Mouse (Mus musculus): ENCODE measurements around the gene Retnlb.
"Not testable (repeated sequence)": the region's sequence is repeated elsewhere in the genome, so short reads cannot be mapped to it uniquely, and the experiment has no call there.

Gene Retnlb

DNA sequence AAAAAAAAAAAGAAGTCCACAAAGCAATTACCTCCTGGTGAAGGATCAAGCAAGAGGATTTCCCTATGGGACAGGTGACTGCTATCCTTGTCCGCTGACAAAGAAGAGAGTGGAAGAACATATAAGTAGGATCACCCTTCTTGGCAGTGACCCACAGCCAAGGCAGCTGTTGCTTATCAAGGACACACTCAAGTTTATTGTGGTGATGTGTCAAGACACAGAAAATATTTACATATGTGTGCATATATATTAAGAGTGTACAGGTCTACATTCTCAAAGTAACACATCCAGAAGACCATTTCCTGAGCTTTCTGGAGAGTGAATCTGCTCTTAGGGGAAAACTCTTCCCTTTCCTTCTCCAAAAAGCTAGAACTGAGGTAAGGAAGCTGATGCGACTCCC is at the start of gene Retnlb:
Retnlb (plus strand) TSS at position 162 of the 400 bp plus-strand sequence.
- no peak for DNase-seq (ENCODE audit: low spot score in 2 of 2)

DNA sequence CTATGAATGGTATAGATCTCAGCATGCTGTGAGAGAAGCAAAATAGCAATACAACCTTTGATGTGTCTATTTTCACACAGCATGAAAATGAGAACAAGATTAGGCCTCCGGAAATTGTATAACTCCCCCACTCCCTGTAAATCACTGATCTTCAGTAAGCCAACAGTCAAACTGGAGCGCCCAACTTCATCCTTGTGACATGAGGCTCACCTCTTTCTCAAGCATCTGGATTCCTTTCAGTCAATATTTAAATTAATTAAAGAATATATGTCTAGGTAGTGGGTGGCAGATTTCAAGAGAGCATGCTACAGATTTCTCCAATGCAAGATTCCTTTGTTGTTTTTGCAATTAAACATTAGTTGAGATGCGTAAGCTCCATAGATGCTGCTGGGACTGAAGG is 47.5 kb upstream of the Retnlb start:
- DNase-seq (ENCODE audit: low spot score in 2 of 2), result no peak

DNA sequence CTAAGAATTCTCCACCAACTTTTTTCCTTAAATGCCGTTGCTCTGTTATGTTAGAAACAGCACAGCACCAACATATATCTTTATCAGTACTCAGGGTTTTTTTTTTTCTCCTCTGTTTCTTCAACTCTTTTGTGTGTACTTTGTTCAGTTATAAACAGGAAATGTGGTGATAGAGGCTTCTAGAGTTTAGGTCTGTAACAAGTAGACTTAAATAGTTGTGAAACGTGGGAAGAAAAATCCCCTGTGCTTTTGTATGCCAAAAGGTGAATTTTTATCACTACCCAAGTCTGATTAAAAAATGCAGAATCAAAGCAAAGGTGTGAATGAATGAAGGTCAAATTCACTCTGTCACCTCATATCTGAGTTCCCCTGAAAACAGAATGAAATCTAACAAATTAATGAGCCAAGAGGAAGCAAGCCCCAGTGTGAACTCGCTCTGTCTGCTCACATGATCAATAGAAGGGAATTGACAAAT is 44.6 kb upstream of the Retnlb start, which contains the start of gene Trat1:
Trat1 (minus strand) TSS at position 51 of the 475 bp plus-strand sequence.
- no peak for DNase-seq (ENCODE audit: low spot score in 2 of 2)

DNA sequence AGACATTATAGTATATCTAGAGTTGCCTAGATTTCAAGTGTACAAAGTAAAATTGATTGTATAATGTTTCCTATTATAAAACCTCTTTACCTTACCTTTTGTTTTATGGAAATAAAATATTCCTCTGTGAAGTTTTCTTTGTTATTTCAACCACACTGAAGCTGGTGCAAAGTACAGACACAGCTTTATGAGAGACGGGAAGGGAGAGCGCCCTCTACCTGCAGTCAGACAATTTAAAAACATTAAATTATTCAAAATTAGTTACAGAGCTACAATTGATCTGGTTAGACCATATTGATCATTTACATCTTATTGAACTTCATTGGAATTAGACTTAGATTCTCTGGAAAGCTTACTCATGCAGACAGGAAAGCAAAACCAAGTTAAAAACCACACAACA is 39.4 kb upstream of the Retnlb start:
- DNase-seq (ENCODE audit: low spot score in 2 of 2), result no peak

DNA sequence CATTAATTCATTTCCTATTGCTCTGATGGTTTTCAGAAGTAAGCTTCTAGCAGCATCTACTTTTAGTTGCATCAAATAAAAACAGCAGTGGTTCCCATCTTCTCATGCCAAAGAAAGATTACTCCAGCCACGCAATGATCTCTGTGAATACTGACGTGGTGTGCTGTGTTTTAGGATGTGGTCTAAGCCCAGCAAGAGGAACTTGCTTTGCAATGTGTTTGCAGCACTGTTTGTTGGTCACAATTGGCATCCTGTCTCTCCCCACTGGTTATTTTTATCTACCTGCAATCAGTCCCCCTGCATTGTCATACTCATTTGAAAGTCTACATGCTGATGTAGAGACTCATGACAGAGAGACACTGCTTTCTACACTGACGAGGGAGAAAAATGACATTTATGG is 30.4 kb upstream of the Retnlb start:
- DNase-seq (ENCODE audit: low spot score in 2 of 2), result no peak

DNA sequence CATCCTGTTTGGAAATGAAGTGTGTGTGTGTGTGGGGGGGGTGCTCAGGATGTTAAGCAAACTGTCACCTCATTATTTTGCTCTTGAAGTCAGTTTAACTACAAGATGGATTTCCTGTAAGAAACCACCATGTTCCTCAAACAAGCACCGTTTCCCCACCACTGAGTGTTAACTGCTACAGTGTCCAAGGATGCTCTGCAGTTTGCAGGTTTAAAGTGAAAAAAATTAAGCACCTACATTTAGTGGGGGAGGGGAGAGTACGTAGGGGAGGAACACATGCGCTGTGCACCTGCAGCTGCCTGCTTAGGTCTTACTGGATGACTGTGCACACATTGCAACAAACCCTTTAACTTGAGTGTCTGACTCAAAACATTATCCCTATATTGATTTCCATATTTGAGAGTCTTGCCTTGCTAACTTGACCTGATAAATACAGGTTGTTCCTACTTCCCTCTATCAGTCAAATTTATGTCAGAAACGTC is 27.9 kb upstream of the Retnlb start:
- DNase-seq (ENCODE audit: low spot score in 2 of 2), result no peak

DNA sequence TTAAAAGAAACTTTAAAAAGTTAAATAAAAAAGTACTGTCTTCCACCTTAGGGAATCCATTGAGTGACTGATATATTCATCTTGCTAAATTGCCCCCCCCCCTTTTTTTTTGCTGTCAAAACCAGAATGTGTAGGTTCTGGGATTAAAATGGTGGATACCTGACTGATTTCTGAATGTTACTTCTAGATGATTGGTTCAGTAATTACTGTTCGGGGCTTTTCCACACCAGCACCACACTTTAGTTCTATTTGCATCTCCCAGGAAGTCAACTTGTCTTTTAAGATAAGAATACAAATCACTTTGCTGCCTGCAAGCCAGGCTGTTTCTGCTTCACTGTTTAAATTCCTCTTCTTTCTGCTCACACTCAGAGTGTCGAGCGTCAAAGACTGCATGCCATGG is 18.4 kb upstream of the Retnlb start:
- no peak for DNase-seq (ENCODE audit: low spot score in 2 of 2)

DNA sequence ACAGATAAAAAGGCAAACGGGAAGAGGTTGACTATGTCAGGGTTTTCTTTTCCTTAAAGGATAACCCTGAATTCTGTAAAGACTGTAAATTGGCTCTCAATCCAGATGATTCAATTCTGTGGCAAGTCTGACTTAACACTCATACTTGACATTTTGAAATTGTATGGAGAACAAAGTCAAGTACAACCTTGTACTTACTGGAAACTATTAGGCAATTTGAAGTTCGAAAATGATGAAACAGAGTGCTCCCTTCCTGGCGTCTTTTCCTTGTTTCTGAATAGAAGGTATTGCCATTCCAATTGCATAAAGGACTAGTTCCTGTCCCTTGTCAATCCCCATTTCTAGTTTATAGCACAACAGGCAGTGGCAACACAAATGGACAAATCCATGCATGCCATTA is 17.2 kb upstream of the Retnlb start:
- no peak for DNase-seq (ENCODE audit: low spot score in 2 of 2)

DNA sequence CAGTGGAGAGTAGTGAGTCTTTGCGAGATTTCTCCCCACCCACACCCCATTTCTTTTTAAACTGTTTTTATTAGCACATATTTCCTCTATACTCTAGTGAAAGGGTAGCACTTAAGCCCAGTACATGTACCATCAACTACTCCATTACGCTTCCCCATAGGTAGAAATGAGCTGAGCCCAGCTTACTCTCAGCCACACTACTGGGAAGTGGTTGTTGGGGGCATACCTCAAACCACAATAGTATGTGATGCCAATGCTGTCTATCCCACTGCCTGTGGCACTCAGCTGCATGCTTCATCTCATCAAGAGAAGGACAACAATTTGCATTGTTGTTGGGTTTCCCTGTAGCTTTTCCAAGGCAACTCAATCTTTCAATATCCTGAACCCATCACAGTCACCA is 15.8 kb upstream of the Retnlb start:
- no peak for DNase-seq (ENCODE audit: low spot score in 2 of 2)

DNA sequence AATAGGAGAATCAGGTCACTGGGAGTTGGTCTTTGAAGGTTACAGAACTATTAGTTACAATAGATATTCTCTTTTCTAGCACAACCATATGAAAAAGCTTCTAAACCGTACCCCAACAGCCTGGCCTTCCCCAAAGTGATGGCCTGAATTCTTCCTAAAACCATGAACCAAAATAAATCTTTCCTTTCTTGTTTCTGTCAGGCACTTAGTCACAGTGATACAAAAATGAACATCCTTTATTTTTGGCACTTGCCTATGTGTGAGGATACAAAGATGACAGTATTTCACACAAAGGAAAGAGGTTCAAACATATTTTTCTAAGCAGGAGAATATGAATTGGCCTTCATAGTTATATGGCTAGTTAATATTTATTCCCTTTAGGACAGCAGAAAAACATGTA is 11.2 kb upstream of the Retnlb start:
- no peak for DNase-seq (ENCODE audit: low spot score in 2 of 2)

DNA sequence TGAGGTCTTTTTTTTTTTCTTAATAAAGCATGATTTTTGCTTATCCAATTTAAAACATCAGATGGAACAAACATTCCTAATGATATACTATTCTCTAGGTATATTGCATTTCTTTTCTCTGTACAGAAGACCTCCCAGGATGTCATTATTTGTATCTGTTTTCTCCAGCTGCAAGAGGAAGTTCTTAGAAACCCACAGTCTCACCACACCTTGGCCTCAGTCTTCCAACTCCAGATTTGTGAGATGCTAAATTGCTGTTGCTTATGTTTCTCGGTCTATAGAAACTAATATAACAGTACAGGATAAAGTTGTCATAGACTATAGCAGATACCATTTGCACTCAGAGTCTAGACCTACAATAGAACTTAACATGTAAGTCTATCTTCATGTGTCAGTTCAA is 10.1 kb upstream of the Retnlb start:
- no peak for DNase-seq (ENCODE audit: low spot score in 2 of 2)

DNA sequence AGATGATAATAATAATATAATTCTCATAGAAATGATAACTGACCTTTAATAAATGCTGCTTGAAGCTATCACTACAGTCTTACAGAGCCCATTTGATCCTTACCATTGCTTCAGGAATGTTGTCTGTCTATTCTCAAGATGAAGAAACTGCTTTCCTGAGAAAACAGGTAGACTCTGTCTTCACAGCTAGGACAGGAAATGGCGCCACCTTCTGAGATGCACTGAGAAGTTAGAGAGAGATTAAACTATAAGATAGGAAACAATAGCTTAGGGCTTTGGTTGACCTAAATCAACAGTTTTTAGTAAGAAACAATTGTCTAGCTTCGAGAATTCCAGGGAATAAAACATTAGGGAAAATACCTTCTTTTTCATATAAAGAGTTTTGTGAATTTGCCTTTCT is 7.3 kb upstream of the Retnlb start:
- no peak for DNase-seq (ENCODE audit: low spot score in 2 of 2)

DNA sequence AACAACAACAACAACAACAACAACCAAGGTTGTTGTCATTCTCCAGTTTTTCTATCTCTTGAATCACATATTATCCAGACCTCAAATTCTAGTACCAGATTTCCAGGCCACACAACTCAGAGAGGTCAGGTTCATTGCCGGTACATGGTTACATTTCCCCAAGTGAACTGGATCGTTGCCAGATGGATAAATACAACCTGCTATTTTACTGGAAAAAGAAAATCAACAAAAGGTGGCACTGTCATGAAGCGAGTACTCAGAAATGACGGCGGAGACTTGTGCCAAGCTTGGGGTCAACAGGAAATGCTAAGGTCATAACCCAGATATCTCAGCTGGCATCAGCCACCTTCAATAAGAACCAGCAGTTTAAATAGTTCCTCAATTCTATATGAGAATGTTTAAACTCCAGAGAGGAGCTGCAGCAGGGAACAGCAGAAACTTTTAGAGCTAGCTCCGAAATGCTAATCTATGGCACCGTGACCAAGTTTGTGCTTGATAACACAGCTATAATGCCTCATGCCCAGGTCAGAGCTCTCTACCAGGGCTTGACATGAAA is 4.7 kb upstream of the Retnlb start:
- DNase-seq (ENCODE audit: low spot score in 2 of 2), result no peak

DNA sequence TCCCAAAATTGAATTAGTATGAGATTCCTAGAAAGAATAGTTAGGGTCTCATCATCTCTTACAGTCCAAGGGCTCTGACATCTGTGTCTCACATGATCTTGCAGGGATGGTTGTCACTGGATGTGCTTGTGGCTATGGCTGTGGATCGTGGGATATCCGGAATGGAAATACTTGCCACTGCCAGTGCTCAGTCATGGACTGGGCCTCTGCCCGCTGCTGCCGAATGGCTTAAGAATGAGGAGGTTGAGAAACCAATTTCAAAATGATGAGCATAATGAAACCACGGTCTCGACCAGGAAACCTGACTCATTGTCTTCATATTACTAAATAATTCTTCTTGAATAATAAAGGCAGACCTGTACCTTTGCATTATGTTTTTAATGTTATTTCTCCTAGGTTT is 1.9 kb downstream of the Retnlb start:
- DNase-seq (ENCODE audit: low spot score in 2 of 2), result no peak

DNA sequence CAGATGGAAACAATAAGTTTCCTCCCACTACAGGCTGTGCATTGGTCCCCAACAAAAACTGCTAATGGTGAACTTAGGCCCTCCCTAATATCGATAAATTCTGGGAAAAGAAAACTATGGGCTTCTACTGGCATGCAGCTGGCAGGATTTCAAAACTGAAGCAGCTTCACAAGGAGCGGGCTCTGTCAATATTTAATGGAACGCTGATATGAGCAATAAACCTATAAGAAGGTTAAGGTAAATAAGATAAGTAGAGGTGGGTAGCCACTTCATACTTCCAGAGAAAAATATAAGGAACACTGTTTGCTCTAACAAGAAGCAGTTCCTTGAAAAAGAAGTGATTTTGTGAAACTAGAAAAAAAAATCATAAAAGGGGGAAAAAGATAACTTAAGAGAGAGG is 9.8 kb downstream of the Retnlb start:
- DNase-seq (ENCODE audit: low spot score in 2 of 2), result no peak

DNA sequence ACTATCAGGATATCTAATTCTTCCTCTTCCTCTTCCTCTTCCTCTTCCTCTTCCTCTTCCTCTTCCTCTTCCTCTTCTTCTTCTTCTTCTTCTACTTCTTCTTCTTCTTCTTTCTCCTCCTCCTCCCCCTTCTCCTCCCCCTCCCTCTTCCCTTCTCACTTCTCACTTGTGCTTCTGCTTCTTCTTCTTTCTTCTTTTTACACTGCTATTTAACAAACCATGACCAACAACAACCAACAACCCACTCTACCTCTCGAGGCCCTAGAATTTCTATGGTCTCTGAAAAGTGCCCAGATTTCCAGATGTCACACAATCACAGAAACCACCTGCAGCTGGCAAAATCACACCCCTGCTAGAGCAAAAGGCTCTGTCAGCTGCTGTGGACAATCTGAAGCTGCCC is 11.0 kb downstream of the Retnlb start:
- DNase-seq (ENCODE audit: low spot score in 2 of 2), result no peak

DNA sequence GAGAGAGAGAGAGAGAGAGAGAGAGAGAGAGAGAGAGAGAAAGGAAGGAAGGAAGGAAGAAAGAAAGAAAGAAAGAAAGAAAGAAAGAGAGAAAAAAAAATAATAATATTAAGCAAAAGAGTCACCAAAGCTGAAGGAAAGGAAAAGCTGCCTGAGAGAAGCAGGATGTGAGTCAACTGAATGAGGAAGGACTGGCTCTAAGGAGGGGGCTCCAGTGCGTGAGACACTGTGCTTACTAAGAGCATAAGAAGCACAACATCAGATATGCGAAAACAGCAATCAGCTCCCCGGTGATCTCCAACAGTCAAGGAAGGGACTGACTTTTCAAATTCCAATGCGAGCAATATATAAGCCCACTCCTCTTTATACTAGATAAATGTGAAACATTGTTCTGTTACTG is 12.4 kb downstream of the Retnlb start:
- DNase-seq (ENCODE audit: low spot score in 2 of 2), result no peak

DNA sequence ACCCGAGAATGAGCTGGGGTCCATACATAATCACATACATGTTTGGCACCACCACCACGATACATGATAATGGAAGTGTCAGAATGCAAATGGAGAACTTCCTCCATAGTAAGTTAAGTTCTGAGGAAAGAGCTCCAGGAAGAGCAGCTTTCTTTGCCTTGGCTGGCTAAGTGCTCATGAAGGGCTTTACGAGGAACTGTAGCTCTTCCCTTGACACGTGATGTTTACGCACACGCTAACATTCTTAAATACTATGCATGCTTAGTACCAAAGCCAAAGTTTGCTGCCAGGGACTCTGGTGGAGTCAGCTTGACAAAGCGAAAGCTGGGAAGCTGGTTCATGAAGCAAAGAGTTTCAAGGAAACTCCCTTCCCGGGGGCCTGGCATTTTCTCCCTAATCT is 15.4 kb downstream of the Retnlb start:
- no peak for DNase-seq (ENCODE audit: low spot score in 2 of 2)

DNA sequence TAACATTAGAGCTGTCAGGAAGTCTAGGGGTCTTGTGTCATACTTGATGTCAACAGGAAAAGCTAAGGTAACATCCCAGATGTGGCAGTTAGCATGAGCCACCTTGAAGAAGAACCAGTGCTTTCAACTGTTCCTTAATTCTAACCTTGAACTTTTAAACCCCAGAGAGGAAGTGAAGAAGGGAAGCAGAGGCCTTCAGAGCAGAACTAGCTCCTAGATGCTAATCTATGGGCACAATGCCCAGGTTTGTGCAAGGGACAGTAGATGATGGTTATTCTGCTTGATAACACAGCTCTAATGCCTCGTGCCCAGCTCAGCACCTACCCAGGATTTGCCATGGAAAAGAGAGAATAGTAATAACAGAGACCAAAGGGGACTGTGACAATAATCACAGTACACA is 17.0 kb downstream of the Retnlb start:
- DNase-seq (ENCODE audit: low spot score in 2 of 2), result not testable (repeated sequence)

DNA sequence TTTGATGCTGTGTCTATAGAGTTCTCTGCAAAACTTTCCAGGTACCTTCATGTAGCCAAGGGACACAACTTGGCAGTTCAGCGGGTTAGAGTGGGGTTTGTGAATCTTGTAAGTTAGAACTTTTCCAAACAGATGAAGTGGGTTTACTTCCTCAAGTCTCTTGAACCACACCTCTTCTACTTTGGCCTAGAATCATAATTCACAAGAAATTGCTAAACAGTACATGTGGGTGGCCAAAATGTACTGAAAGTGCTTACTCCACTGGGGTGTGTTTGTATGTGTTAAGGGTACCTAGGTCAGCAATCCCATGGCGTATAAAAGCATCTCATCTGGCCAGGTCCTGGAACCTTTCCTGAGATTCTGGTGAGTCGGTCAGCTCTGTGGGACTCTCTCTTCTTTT is 25.6 kb downstream of the Retnlb start, which contains the start of gene Retnla:
Retnla (plus strand) TSS at position 286 of the 400 bp plus-strand sequence.
- no peak for DNase-seq (ENCODE audit: low spot score in 2 of 2)

DNA sequence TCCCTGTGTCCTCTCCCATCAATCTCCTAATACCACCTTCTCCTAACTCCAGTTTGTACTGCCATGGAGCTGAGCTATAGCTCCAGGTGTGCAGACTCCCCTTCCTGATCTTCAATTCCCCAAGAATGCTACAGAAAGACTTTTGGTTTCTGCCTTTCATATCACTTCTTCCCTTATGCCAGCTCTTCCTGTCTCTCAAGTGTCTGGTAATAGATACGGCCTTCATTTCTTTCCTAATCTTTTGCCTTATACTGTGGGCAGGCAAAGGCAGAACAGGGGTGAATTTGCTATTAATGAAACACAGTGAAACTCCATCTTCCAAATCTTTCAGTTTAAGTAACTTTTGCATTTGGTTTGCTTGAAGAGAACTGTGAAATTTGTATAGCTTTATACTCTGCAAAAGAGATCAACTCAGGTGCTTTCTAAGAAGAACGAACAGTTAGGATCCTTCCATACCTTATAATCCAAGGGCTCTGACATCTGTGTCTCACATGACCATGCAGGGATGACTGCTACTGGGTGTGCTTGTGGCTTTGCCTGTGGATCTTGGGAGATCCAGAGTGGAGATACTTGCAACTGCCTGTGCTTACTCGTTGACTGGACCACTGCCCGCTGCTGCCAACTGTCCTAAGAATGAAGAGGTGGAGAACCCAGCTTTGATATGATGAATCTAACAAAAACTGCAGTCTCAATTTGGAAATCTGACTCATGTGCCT is 27.2 kb downstream of the Retnlb start:
- DNase-seq (ENCODE audit: low spot score in 2 of 2), result no peak

DNA sequence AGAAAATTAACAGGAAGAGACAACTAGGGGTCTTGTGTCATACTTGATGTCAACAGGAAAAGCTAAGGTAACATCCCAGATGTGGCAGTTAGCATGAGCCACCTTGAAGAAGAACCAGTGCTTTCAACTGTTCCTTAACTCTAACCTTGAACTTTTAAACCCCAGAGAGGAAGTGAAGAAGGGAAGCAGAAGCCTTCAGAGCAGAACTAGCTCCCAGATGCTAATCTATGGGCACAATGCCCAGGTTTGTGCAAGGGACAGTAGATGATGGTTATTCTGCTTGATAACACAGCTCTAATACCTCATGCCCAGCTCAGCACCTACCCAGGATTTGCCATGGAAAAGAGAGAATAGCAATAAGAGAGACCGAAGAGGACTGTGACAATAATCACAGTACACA is 48.3 kb downstream of the Retnlb start:
- not testable (repeated sequence) for DNase-seq (ENCODE audit: low spot score in 2 of 2)

DNA sequence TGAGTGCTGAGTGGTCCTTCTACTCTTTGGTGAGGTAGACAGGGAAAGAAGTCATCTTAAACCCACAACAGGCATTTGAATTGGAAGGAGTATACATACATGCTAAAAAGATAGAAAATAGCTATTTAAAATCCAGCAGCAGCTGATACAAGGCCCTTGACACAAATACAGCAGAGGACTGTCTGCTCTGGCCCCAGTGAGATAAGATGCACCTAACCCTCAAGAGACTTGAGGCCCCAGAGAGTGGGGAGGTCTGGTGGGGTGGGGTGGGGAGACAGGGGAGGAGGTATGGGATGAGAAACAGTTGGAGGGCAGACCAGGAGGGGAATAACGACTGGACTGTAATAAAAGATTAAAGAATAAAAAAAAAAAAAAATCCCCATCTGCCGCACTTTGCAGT is 51.0 kb downstream of the Retnlb start:
- DNase-seq (ENCODE audit: low spot score in 2 of 2), result no peak
